Mouse (Mus musculus) heart, embryonic 10.5 days (tissue): ENCODE measurements around the gene Os9. TPM values are rescaled to one million over a fixed set of nuclear protein-coding genes. Genes with fewer than 3 reads are reported as not detected.
A peak's percentile ranks its signal among the peaks of the same experiment; 100 is the strongest.
"Not testable (repeated sequence)": the region's sequence is repeated elsewhere in the genome, so short reads cannot be mapped to it uniquely, and the experiment has no call there.

Experiments used
- DNase-seq: peaks from one replicate; pipeline ENCODE4 v3.0.0-alpha.2; 2017; ENCODE audit warnings: low spot score
- H3K27ac ChIP-seq: fragments of 300-500 bp; sonication (generic); 2 replicates; pipeline ENCODE4 v1.5.1; 2016; ENCODE audit warnings: mild to moderate bottlenecking
- H3K27me3 ChIP-seq: fragments of 300-500 bp; sonication (generic); 2 replicates; pipeline ENCODE4 v1.6.1; 2016; ENCODE audit warnings: mild to moderate bottlenecking; ENCODE audit not compliant: poor library complexity, insufficient read depth, severe bottlenecking
- H3K36me3 ChIP-seq: fragments of 300-500 bp; sonication (generic); 2 replicates; pipeline ENCODE4 v1.6.1; 2016; ENCODE audit warnings: mild to moderate bottlenecking, moderate library complexity
- H3K4me1 ChIP-seq: fragments of 300-500 bp; sonication (generic); 2 replicates; pipeline ENCODE4 v1.6.1; 2016; ENCODE audit warnings: mild to moderate bottlenecking
- H3K4me3 ChIP-seq: fragments of 300-500 bp; sonication (generic); 2 replicates; pipeline ENCODE4 v1.5.1; 2016; ENCODE audit warnings: mild to moderate bottlenecking, moderate library complexity
- H3K9me3 ChIP-seq: fragments of 300-500 bp; sonication (generic); 2 replicates; pipeline ENCODE4 v1.6.1; 2016; ENCODE audit warnings: mild to moderate bottlenecking, moderate library complexity
- WGBS: fragments of 180-500 bp; shearing (Covaris S2); methylation state at CpG from one replicate; pipeline ENCODE4 v1.1.7; 2016; 5-methylcytosine and 5-hydroxymethylcytosine counted together
- polyA plus RNA-seq: library from polyadenylated mRNA; unstranded; fragments of >200 nt; fragmentation: Nextera tagmentation; extraction: Ambion mirVana; gene quantifications from 2 replicates; pipeline ENCODE4 v1.2.1, GENCODE M21; 2016

Os9 gene
- polyA plus RNA-seq, 1 experiment from 2014 or later: 48.8 TPM

DNA sequence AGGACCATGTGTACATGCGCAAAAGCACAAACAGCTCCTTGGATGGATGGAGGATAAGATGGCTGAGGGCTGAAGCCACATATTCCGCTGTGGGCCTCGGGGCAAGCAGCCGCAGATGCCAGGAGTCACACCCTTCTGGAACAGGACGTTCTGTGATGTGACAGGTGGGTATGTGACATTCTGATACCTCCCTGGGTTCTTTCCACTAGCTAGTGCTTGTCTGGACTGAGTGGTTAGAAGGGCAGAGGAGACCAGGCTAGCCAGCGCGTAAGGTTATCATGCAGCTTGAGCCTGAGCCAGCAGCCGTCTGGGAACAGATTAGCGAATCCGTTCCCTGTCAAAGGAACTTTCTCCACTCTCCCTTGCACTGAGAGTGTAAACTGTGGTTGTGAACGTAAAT, 20.0 kb upstream of the Os9 start:
- Histone ChIP-seq H3K4me1 (no peaks in the 10 kb centered on the region), H3K27ac (no peak overlapping the region), H3K36me3 (no peaks in the 10 kb centered on the region), H3K4me3 (no peak overlapping the region), H3K9me3 (no peaks in the 10 kb centered on the region), H3K27me3 (no peaks in the 10 kb centered on the region)
- WGBS: 72% methylated on average over 11 of the region's 11 CpGs
- no peak for DNase-seq

GRCm38 (mm10) chr10:127138328-127139141, 17.6 kb upstream of the Os9 start:
- H3K27me3 ChIP-seq: no peaks in the 10 kb centered on the region
- no peaks in the 10 kb centered on the region for H3K36me3 ChIP-seq
- 0 out of 2 replicates have a peak, but pooled peaks cover 6% of the 10 kb centered on the region for H3K4me1 ChIP-seq
- H3K27ac ChIP-seq: no peak overlapping the region
- no peak overlapping the region for H3K4me3 ChIP-seq
- 89% methylated on average over 18 of the region's 18 CpGs for WGBS
- H3K9me3 ChIP-seq: no peaks in the 10 kb centered on the region
- no peak for DNase-seq

GRCm38 (mm10) chr10:127137896-127138295, 17.0 kb upstream of the Os9 start:
- H3K4me3 ChIP-seq: no peak overlapping the region
- no peaks in the 10 kb centered on the region for H3K27me3 ChIP-seq
- H3K9me3 ChIP-seq: no peaks in the 10 kb centered on the region
- H3K4me1 ChIP-seq: 0 out of 2 replicates have a peak, but pooled peaks cover 6% of the 10 kb centered on the region
- no peaks in the 10 kb centered on the region for H3K36me3 ChIP-seq
- H3K27ac ChIP-seq: no peak overlapping the region
- WGBS: 79% methylated on average over 3 of the region's 3 CpGs
- no peak for DNase-seq

DNA sequence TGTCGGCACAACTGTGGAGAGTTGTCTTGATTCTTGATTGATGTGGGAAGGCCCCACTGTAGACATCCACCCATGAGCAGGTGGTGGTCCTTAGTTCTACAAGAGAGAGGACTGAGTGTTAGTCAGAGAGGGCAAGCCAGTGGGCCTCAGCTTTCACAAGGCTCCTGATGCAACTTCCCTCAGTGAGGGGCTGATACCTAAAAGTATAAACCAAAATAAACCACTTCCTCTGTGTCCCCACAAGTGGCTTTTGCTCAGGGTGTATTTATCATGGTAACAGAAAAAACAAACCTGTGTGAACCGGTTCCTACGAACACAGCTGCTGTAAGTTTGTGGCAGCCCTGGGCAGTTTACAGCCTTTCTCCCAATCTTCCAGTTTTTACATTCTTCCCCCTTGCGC, 15.6 kb upstream of the Os9 start:
- Histone ChIP-seq H3K27ac (no peak overlapping the region), H3K4me1 (0 out of 2 replicates have a peak, but pooled peaks cover 6% of the 10 kb centered on the region), H3K4me3 (no peak overlapping the region), H3K9me3 (no peaks in the 10 kb centered on the region), H3K27me3 (no peaks in the 10 kb centered on the region; the same call in 1 of the 2 replicates), H3K36me3 (no peaks in the 10 kb centered on the region)
- WGBS: 85% methylated on average over 4 of the region's 4 CpGs
- DNase-seq: no peak

GRCm38 (mm10) chr10:127135118-127135836, 14.3 kb upstream of the Os9 start:
- no peak overlapping the region for H3K4me3 ChIP-seq
- H3K9me3 ChIP-seq: no peaks in the 10 kb centered on the region
- DNase-seq: no peak
- H3K27ac ChIP-seq: peak overlapping the region; percentile 22; the same call in 1 of the 2 replicates
- WGBS: 44% methylated on average over 8 of the region's 8 CpGs
- H3K27me3 ChIP-seq: no peaks in the 10 kb centered on the region; the same call in 1 of the 2 replicates
- 0 out of 2 replicates have a peak, but pooled peaks cover 6% of the 10 kb centered on the region for H3K4me1 ChIP-seq
- H3K36me3 ChIP-seq: no peaks in the 10 kb centered on the region

DNA sequence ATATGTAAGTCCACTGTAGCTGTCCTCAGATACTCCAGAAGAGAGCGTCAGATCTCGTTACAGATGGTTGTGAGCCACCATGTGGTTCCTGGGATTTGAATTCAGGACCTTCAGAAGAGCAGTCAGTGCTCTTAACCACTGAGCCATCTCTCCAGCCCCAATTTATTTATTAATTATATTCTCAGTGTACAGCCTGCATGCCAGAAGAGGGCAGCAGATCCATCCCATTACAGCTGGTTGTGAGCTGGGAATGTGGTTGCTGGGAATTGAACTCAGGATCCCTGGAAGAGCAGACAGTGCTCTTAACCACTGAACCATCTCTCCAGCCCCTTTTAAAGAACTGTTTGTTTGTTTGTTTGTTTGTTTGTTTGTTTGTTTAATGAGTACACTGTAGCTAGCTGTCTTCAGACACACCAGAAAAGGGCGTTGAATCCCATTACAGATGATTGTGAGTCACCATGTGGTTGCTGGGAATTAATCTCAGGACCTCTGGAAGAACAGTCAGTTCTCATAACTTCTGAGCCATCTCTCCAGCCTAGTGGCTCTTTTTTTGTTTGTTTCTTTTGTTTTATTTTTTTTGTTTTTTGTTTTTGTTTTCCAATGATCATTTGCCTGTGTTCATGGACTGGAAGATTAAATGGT, 13.6 kb upstream of the Os9 start:
- H3K4me3 ChIP-seq, H3K9me3 ChIP-seq, H3K27me3 ChIP-seq, H3K4me1 ChIP-seq, DNase-seq, H3K36me3 ChIP-seq, H3K27ac ChIP-seq: not testable (repeated sequence)
- 84% methylated on average over 3 of the region's 3 CpGs for WGBS

DNA sequence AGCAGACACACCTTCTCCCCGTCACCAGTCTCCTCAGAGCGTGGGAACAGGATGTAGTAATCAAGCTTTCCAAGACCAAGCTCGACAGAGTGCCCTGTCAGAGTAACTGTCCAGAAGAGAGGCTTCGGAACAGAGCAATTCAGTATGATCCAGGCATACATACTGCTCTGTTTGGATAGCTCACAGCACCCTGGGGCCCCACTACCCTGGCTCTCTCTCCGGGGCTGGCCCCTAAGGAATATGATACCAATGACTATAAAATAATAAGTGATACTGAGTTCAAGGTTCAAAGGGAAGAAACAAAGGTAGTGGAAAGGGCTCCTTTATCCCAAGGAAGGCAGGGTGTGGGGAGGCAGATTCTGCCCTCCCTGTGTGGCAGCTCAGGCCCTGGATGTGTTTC, 11.5 kb upstream of the Os9 start:
- H3K4me3 ChIP-seq: no peak overlapping the region
- 52% methylated on average over 5 of the region's 5 CpGs for WGBS
- no peaks in the 10 kb centered on the region for H3K9me3 ChIP-seq
- no peaks in the 10 kb centered on the region; the same call in 1 of the 2 replicates for H3K27me3 ChIP-seq
- 0 out of 2 replicates have a peak, but pooled peaks cover 6% of the 10 kb centered on the region for H3K4me1 ChIP-seq
- H3K36me3 ChIP-seq: no peaks in the 10 kb centered on the region
- no peak for DNase-seq
- H3K27ac ChIP-seq: no peak overlapping the region

DNA sequence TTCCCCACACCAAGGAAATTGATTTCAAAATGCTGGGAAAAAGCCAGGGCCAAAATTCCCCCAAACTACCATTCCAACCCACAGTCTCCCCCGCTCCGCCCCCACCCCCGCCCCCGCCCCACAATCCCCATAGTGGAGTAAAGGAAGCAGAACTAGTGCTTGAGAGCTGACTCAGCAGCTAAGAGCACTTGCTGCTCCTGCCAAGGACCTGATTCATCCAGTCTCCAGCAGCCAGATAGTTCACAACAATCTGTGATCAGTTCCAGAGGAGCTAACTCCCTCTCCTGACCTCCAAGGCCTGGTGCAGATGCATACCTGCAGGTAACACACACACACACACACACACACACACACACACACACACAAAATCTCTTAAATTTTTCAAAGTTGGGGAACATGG, 8.5 kb upstream of the Os9 start:
- Histone ChIP-seq H3K4me3 (no peak overlapping the region), H3K27me3 (no peaks in the 10 kb centered on the region; the same call in 1 of the 2 replicates), H3K36me3 (no peaks in the 10 kb centered on the region), H3K4me1 (no peaks in the 10 kb centered on the region), H3K9me3 (no peaks in the 10 kb centered on the region), H3K27ac (no peak overlapping the region)
- DNase-seq: no peak
- 75% methylated on average over 4 of the region's 4 CpGs for WGBS

DNA sequence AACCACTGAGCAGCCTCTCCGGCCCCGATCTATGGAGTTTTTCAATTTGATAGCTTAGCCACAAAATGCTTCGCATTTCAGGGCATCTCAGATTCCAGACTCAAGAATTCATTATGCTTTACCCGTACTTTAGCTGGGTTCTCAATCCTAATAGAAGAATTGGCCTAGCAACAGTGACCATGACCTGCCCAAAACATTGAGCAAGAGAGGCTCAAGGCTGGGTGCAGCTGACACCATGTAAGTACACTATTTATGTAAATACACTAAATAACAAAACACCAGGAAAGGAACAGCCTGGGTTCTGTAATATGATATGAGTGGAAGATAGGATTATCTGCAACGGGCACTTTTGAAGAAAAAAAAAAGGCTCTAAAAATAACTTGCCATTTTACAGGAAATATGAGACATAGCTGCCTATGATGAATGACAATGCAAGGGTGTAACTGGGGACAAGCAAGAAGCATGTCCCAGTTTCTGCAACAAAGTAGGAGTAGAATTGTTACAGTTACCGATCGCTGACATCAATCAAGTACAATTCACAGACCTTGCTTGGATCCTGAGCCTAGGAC, 6.9 kb upstream of the Os9 start:
- Histone ChIP-seq H3K4me3 (no peak overlapping the region), H3K27ac (no peak overlapping the region), H3K4me1 (peaks cover 7% of the 10 kb centered on the region), H3K9me3 (no peaks in the 10 kb centered on the region), H3K27me3 (no peaks in the 10 kb centered on the region; the same call in 1 of the 2 replicates), H3K36me3 (no peaks in the 10 kb centered on the region)
- DNase-seq: no peak
- WGBS: 78% methylated on average over 7 of the region's 7 CpGs

DNA sequence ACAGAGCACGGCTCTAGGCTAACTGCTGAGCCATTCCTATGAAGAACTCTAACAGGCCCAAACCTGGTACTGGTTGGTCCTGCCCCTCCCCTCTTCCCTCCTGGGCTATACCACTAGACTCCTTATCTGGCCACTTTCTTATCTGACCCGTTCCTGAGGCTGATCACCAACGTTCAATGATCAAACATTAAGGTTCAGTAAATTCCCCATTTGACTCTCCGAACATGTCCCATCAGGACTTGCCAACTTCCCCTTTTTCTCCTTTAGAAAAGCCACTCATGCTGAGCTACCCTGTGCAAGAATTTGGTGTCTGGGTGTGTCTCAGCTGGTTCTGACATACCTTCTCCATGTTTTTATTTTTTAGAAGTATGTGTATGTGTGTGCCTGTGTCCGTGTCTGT, 5.6 kb upstream of the Os9 start:
- no peaks in the 10 kb centered on the region for H3K9me3 ChIP-seq
- H3K27ac ChIP-seq: no peak overlapping the region
- DNase-seq: no peak
- H3K27me3 ChIP-seq: no peaks in the 10 kb centered on the region
- no peak overlapping the region for H3K4me3 ChIP-seq
- WGBS: 64% methylated on average over 5 of the region's 5 CpGs
- H3K4me1 ChIP-seq: peaks cover 11% of the 10 kb centered on the region
- H3K36me3 ChIP-seq: no peaks in the 10 kb centered on the region

- Histone ChIP-seq H3K4me3 (no peak overlapping the region), H3K27me3 (no peaks in the 10 kb centered on the region), H3K27ac (no peak overlapping the region), H3K9me3 (no peaks in the 10 kb centered on the region), H3K36me3 (no peaks in the 10 kb centered on the region), H3K4me1 (peaks cover 13% of the 10 kb centered on the region)
- 71% methylated on average over 9 of the region's 9 CpGs for WGBS
- no peak for DNase-seq
These were observed 4.5 kb upstream of the Os9 start for GRCm38 (mm10) chr10:127125210-127126001.

GRCm38 (mm10) chr10:127123436-127123805, 2.5 kb upstream of the Os9 start:
- H3K27ac ChIP-seq: no peak overlapping the region
- WGBS: 16% methylated on average over 4 of the region's 4 CpGs
- peak overlapping the region; percentile 51 for H3K4me3 ChIP-seq
- H3K4me1 ChIP-seq: peaks cover 20% of the 10 kb centered on the region
- H3K27me3 ChIP-seq: no peaks in the 10 kb centered on the region
- no peaks in the 10 kb centered on the region for H3K9me3 ChIP-seq
- H3K36me3 ChIP-seq: peaks cover 9% of the 10 kb centered on the region
- peak; percentile 80 for DNase-seq
